Mouse (Mus musculus) common myeloid progenitor, adult 5-6 weeks (primary cell): ENCODE measurements at regions not wholly inside any gene's neighbourhood (a gene's known extent, or its start where the extent isn't known, plus 50 kb on each side); places are given as distances from the start of the nearest gene placed in this dataset.
"Not testable (repeated sequence)": the region's sequence is repeated elsewhere in the genome, so short reads cannot be mapped to it uniquely, and the experiment has no call there.

Experiments
- ATAC-seq: replicated peaks from 2 replicates; pipeline ENCODE4 v1.8.0; 2016; ENCODE audit warnings: low read depth, mild to moderate bottlenecking, moderate TSS enrichment, inconsistent platforms; ENCODE audit not compliant: poor library complexity, severe bottlenecking

GRCm38 (mm10) chr8:93443631-93444030 is 64.1 kb upstream of the Ces1h start:
- not testable (repeated sequence) for ATAC-seq

GRCm38 (mm10) chr8:93441936-93442335 is 62.4 kb upstream of the Ces1h start:
- no peak for ATAC-seq

- ATAC-seq = not testable (repeated sequence)
Measured at GRCm38 (mm10) chr8:93436586-93436985, 57.1 kb upstream of the Ces1h start.

GRCm38 (mm10) chr8:93430637-93431036 is 51.1 kb upstream of the Ces1h start:
- peak; percentile 66; the same call in 1 of the 2 replicates for ATAC-seq
